Mouse (Mus musculus) liver, embryonic 14.5 days (tissue): ENCODE measurements at regions not wholly inside any gene's neighbourhood (a gene's known extent, or its start where the extent isn't known, plus 50 kb on each side); places are given as distances from the start of the nearest gene placed in this dataset.

ENCODE experiments used
- CTCF ChIP-seq: IDR thresholded peaks from 2 replicates; pipeline ENCODE4 v1.5.1; 2016; ENCODE audit warnings: antibody characterized with exemption, low read depth, control low read depth
- EP300 ChIP-seq: IDR thresholded peaks from 2 replicates; pipeline ENCODE4 v1.6.1; 2016; ENCODE audit warnings: antibody characterized with exemption, low read depth

GRCm38 (mm10) chr13:51018366-51018765, 82.3 kb upstream of the Spin1 start:
- TF ChIP-seq CTCF, result no peak
- no peak for TF ChIP-seq EP300
